In the genomic region with DNA sequence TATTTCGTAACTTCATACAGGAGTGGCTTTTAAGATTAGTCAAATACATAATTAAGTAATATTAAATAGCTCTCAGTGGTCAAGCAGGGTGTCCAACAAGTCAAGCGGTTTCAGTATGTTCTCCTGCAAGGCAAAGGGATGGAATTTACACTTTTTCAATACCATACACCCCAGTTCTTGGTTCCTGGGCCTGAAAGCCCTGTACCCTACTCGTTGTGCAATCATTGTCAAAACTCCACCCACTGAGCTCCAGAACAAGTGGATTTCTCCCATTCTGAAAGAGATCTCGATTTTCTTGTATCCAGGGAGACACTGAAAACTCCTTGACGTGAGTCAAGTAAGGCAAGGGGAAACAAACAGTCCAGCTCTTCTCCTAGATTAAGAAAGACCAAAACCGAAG, we compare ENCODE assay signal across 8 mouse cellular contexts. TPM values are rescaled to one million over a fixed set of nuclear protein-coding genes. Genes with fewer than 3 reads are reported as not detected.
DNase-seq lines count a peak whose midpoint lies in the region; ATAC-seq and TF ChIP-seq lines count a peak whose summit lies in the region.

No protein-coding gene starts in this region.

- peak overlapping the region; percentile 76 for H3K9ac ChIP-seq in ES-Bruce4 (ENCODE audit: low read depth, poor library complexity, severe bottlenecking)
- H3K9ac ChIP-seq in liver, embryonic 12.5 days: peak overlapping the region; percentile 77
- peak overlapping the region; percentile 76 for H3K9ac ChIP-seq in neural tube, embryonic 13.5 days

- no peak for TF ChIP-seq CTCF in ES-Bruce4 (IDR thresholded peaks at IDR 0.05; ENCODE audit: low read depth, low read length)

- TF ChIP-seq POLR2A in ES-Bruce4 (IDR thresholded peaks at IDR 0.05; ENCODE audit: insufficient read depth, low read length): no peak

- TF ChIP-seq EP300 in ES-Bruce4 (IDR thresholded peaks at IDR 0.05; ENCODE audit: insufficient read depth, low read depth, low read length): no peak

- peak overlapping the region; percentile 92 for H3K4me2 ChIP-seq in liver, embryonic 12.5 days
- H3K4me2 ChIP-seq in neural tube, embryonic 13.5 days: peak overlapping the region; percentile 77

- H3K4me3 ChIP-seq in ES-Bruce4 (ENCODE audit: low read depth, low read length): peak overlapping the region; percentile 61
- H3K4me3 ChIP-seq in liver, embryonic 12.5 days: peak overlapping the region; percentile 71
- peak overlapping the region; percentile 57 for H3K4me3 ChIP-seq in neural tube, embryonic 13.5 days

- H3K4me1 ChIP-seq in ES-Bruce4 (ENCODE audit: control insufficient read depth, insufficient read depth, low read length): no peaks in the 10 kb centered on the region
- H3K4me1 ChIP-seq in liver, embryonic 12.5 days: peaks cover 10% of the 10 kb centered on the region
- peaks cover 6% of the 10 kb centered on the region for H3K4me1 ChIP-seq in neural tube, embryonic 13.5 days (replicated peaks)

- ATAC-seq in granulocyte monocyte progenitor cell, adult 5-6 weeks (replicated peaks; ENCODE audit: poor library complexity, severe bottlenecking): peak; percentile 36
- ATAC-seq in liver, embryonic 12.5 days: no peak
- ATAC-seq in neural tube, embryonic 13.5 days (ENCODE audit: low read depth): no peak

- whole genome bisulfite sequencing in liver, embryonic 12.5 days (ENCODE audit: insufficient replicate concordance): 33% methylated on average over 6 of the region's 6 CpGs
- 50% methylated on average over 6 of the region's 6 CpGs for WGBS in neural tube, embryonic 13.5 days

- no peaks in the 10 kb centered on the region for H3K27me3 ChIP-seq in ES-Bruce4 (ENCODE audit: control insufficient read depth, insufficient read depth, low read length, poor library complexity, severe bottlenecking)
- H3K27me3 ChIP-seq in liver, embryonic 12.5 days (replicated peaks): peaks cover 7% of the 10 kb centered on the region; the same call in 1 of the 2 replicates
- peaks cover 2% of the 10 kb centered on the region; the same call in 1 of the 2 replicates for H3K27me3 ChIP-seq in neural tube, embryonic 13.5 days

- no peaks in the 10 kb centered on the region for H3K9me3 ChIP-seq in ES-Bruce4 (replicated peaks; ENCODE audit: control insufficient read depth, insufficient read depth, low read length, poor library complexity, severe bottlenecking)
- H3K9me3 ChIP-seq in liver, embryonic 12.5 days (replicated peaks): no peaks in the 10 kb centered on the region
- H3K9me3 ChIP-seq in neural tube, embryonic 13.5 days: no peaks in the 10 kb centered on the region

- H3K36me3 ChIP-seq in ES-Bruce4 (ENCODE audit: control insufficient read depth, insufficient read depth, low read length, poor library complexity, severe bottlenecking): peaks cover 7% of the 10 kb centered on the region
- peaks cover 6% of the 10 kb centered on the region; the same call in 1 of the 2 replicates for H3K36me3 ChIP-seq in liver, embryonic 12.5 days
- H3K36me3 ChIP-seq in neural tube, embryonic 13.5 days: no peaks in the 10 kb centered on the region

- DNase-seq in 3134 (ENCODE audit: extremely low read depth, insufficient read length, low spot score): peak; percentile 3
- DNase-seq in cerebellum, postnatal 36 days: no peak
- no peak for DNase-seq in cerebellum, postnatal 4 days (ENCODE audit: low spot score in 2 of 2)
- no peak for DNase-seq in ovary, postnatal 10 days (ENCODE audit: low spot score)

- no peak overlapping the region for H3K27ac ChIP-seq in ES-Bruce4 (ENCODE audit: insufficient read depth, low read length)
- peak overlapping the region; percentile 75 for H3K27ac ChIP-seq in liver, embryonic 12.5 days
- H3K27ac ChIP-seq in neural tube, embryonic 13.5 days (replicated peaks): no peak overlapping the region

RNA-seq across cellular contexts. Expression of a gene that starts 1.2 kb away (rescaled TPM):
- 66.3 and 67.1 TPM in 2 replicates for polyA plus RNA-seq in ES-Bruce4 (2011; ENCODE audit: insufficient read depth, insufficient read length, low read depth, missing spikeins)
- 21.9 and 26.4 TPM in 2 replicates for total RNA-seq in granulocyte monocyte progenitor cell, adult 5-6 weeks (2014; fragmentation: Nextera tagmentation)
- 39.6 and 41.4 TPM in 2 replicates for total RNA-seq in granulocyte monocyte progenitor cell, adult 5-6 weeks (2017)
- 11.1 and 13.0 TPM in 2 replicates for polyA plus RNA-seq in liver, embryonic 12.5 days (2016; fragmentation: Nextera tagmentation; extraction: Ambion mirVana)
- 14.3 and 15.4 TPM in 2 replicates for polyA plus RNA-seq in neural tube, embryonic 13.5 days (2015; fragmentation: Nextera tagmentation; extraction: Ambion mirVana)
